Mouse (Mus musculus): ENCODE measurements around the gene Hist1h2bf.

DNA sequence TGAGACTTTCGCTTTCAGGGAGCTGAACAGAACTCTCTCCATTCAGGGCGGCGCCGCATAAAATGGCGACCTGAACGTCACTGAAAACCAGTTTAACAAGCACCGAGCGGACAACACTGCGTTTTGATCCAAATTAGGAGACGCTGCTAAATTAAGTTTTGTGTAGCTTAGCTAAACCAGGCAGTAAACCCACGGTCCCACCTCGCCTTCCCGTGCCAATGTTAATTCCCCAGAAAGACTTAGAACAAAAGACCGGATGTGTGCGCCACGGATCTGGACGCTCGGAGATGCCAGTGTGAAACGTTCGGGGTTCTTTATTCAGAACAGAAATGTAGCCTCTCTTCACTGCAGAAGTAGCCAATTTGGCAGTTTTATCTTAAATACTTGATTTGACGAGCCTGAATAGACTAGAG lies 11.0 kb upstream of the Hist1h2bf start:
- TF ChIP-seq CTCF (IDR thresholded peaks at IDR 0.05; ENCODE audit: low read depth) (no peak), EP300 (IDR thresholded peaks at IDR 0.05; ENCODE audit: low read depth) (no peak)

Measured in liver, embryonic 14.5 days (tissue).